Mouse (Mus musculus) left cerebral cortex, adult 2 months (tissue): ENCODE measurements around the gene Epb41l1. TPM values are rescaled to one million over a fixed set of nuclear protein-coding genes. Genes with fewer than 3 reads are reported as not detected.
"Not testable (repeated sequence)": the region's sequence is repeated elsewhere in the genome, so short reads cannot be mapped to it uniquely, and the experiment has no call there.

Experiments
- DNase-seq, 2 experiments: peaks; one replicate each; pipeline ENCODE4 v3.0.0; 2021 to 2022; ENCODE audit warnings: low spot score in 2 of 2, mixed read lengths in 1 of 2; ENCODE audit errors: extremely low spot score in 1 of 2
- H3K27ac ChIP-seq: fragments of 200-600 bp; 2 replicates; pipeline ENCODE4 v1.8.1; 2022
- H3K4me3 ChIP-seq: fragments of 200-600 bp; 2 replicates; pipeline ENCODE4 v1.8.1; 2022
- CTCF ChIP-seq: fragments of 200-600 bp; IDR thresholded peaks from 2 replicates; pipeline ENCODE4 v1.8.1; 2022; ENCODE audit warnings: antibody characterized with exemption, mild to moderate bottlenecking, moderate library complexity
- intact Hi-C: fragments of 180-260 bp; cut with DNase I; formaldehyde crosslinking; loops from one replicate; pipeline ENCODE4 v1.15.1; 2025
- total RNA-seq, 2 experiments: library from RNA; stranded (reverse); gene quantifications; 2 replicates each; pipeline ENCODE4 v1.2.3; 2021

Gene Epb41l1
- total RNA-seq, 2 experiments from 2014 or later, result 376 to 385 TPM

- intact Hi-C loops, result no loop called here
- Histone ChIP-seq H3K4me3 (no peak overlapping the region), H3K27ac (no peak overlapping the region)
- TF ChIP-seq CTCF, result no peak
- DNase-seq, result no peak
These were observed 76.3 kb downstream of the Epb41l1 start for GRCm38 (mm10) chr2:156496816-156497566.

- no peak overlapping the region for H3K4me3 ChIP-seq
- H3K27ac ChIP-seq, result no peak overlapping the region
- peak; percentile 84 for TF ChIP-seq CTCF
- DNase-seq, result peak; percentile 63 to 69
- intact Hi-C loops, result no loop called here
These were observed 77.2 kb downstream of the Epb41l1 start for GRCm38 (mm10) chr2:156497915-156498314.

GRCm38 (mm10) chr2:156501025-156501424 lies 80.3 kb downstream of the Epb41l1 start:
- Histone ChIP-seq H3K27ac (no peak overlapping the region), H3K4me3 (no peak overlapping the region)
- no peak for TF ChIP-seq CTCF
- no peak for DNase-seq
- intact Hi-C loops, result no loop called here

GRCm38 (mm10) chr2:156505533-156505932 lies 84.8 kb downstream of the Epb41l1 start:
- no peak overlapping the region for H3K27ac ChIP-seq
- H3K4me3 ChIP-seq, result no peak overlapping the region
- no peak for DNase-seq
- TF ChIP-seq CTCF, result no peak
- intact Hi-C loops, result no loop called here

- intact Hi-C loops, result no loop called here
These were observed 91.3 kb downstream of the Epb41l1 start for GRCm38 (mm10) chr2:156512028-156512427.

GRCm38 (mm10) chr2:156512561-156512960 lies 91.9 kb downstream of the Epb41l1 start:
- intact Hi-C loops, result no loop called here
- TF ChIP-seq CTCF, result no peak
- Histone ChIP-seq H3K27ac (no peak overlapping the region), H3K4me3 (no peak overlapping the region)
- DNase-seq, result no peak

More at GRCm38 (mm10) chr2:156512028-156512427, 91.3 kb downstream of the Epb41l1 start:
- H3K27ac ChIP-seq, result peak overlapping the region; percentile 44; the same call in 1 of the 2 replicates
- no peak for TF ChIP-seq CTCF
- peak in 1 of 2 experiments; percentile 47 for DNase-seq
- no peak overlapping the region for H3K4me3 ChIP-seq

- Histone ChIP-seq H3K4me3 (no peak overlapping the region), H3K27ac (no peak overlapping the region)
- TF ChIP-seq CTCF, result no peak
- no peak for DNase-seq
- intact Hi-C loops, result loop anchor here (5.0 kb wide), 1 partner anchor 203 kb away; the partner anchor contains the start of genes Cnbd2 and Scand1
These were observed 94.4 kb downstream of the Epb41l1 start for GRCm38 (mm10) chr2:156515102-156515501.

GRCm38 (mm10) chr2:156515565-156516185 lies 95.0 kb downstream of the Epb41l1 start:
- H3K4me3 ChIP-seq, result no peak overlapping the region
- peak; percentile 97 for TF ChIP-seq CTCF
- DNase-seq, result peak; percentile 78 to 86
- H3K27ac ChIP-seq, result no peak overlapping the region
- intact Hi-C loops, result loop anchor here (5.0 kb wide), 1 partner anchor 203 kb away; the partner anchor contains the start of genes Cnbd2 and Scand1

- not testable (repeated sequence) for DNase-seq
- intact Hi-C loops, result loop anchor here (5.0 kb wide), 1 partner anchor 204 kb away; the partner anchor contains the start of genes Cnbd2 and Scand1
These were observed 96.0 kb downstream of the Epb41l1 start for GRCm38 (mm10) chr2:156516678-156517077.

GRCm38 (mm10) chr2:156518306-156518705 lies 97.6 kb downstream of the Epb41l1 start:
- Histone ChIP-seq H3K27ac (no peak overlapping the region), H3K4me3 (no peak overlapping the region)
- DNase-seq, result no peak
- TF ChIP-seq CTCF, result no peak
- intact Hi-C loops, result loop anchor here (5.0 kb wide), 1 partner anchor 206 kb away; the partner anchor contains the start of genes Cnbd2 and Scand1

More at GRCm38 (mm10) chr2:156516678-156517077, 96.0 kb downstream of the Epb41l1 start:
- not testable (repeated sequence) for H3K27ac ChIP-seq, H3K4me3 ChIP-seq

- TF ChIP-seq CTCF, result no peak; the same call in 1 of the 2 replicates
- H3K27ac ChIP-seq, result no peak overlapping the region
- intact Hi-C loops, result loop anchor here (5.0 kb wide), 1 partner anchor 207 kb away; the partner anchor contains the start of genes Cnbd2 and Scand1
These were observed 98.9 kb downstream of the Epb41l1 start for GRCm38 (mm10) chr2:156519584-156519983.

GRCm38 (mm10) chr2:156522994-156523393 lies 102.3 kb downstream of the Epb41l1 start:
- no peak for DNase-seq
- Histone ChIP-seq H3K4me3 (no peak overlapping the region), H3K27ac (no peak overlapping the region)
- no peak for TF ChIP-seq CTCF
- intact Hi-C loops, result no loop called here

More at GRCm38 (mm10) chr2:156519584-156519983, 98.9 kb downstream of the Epb41l1 start:
- no peak for DNase-seq
- no peak overlapping the region for H3K4me3 ChIP-seq
